Mouse (Mus musculus): ENCODE measurements around the gene Pcgf2. TPM values are rescaled to one million over a fixed set of nuclear protein-coding genes. Genes with fewer than 3 reads are reported as not detected.
A peak's percentile ranks its signal among the peaks of the same experiment; 100 is the strongest.
"Not testable (repeated sequence)": the region's sequence is repeated elsewhere in the genome, so short reads cannot be mapped to it uniquely, and the experiment has no call there.

The Pcgf2 gene
- polyA plus RNA-seq, 1 experiment from 2014 or later, result 21.1 TPM

DNA sequence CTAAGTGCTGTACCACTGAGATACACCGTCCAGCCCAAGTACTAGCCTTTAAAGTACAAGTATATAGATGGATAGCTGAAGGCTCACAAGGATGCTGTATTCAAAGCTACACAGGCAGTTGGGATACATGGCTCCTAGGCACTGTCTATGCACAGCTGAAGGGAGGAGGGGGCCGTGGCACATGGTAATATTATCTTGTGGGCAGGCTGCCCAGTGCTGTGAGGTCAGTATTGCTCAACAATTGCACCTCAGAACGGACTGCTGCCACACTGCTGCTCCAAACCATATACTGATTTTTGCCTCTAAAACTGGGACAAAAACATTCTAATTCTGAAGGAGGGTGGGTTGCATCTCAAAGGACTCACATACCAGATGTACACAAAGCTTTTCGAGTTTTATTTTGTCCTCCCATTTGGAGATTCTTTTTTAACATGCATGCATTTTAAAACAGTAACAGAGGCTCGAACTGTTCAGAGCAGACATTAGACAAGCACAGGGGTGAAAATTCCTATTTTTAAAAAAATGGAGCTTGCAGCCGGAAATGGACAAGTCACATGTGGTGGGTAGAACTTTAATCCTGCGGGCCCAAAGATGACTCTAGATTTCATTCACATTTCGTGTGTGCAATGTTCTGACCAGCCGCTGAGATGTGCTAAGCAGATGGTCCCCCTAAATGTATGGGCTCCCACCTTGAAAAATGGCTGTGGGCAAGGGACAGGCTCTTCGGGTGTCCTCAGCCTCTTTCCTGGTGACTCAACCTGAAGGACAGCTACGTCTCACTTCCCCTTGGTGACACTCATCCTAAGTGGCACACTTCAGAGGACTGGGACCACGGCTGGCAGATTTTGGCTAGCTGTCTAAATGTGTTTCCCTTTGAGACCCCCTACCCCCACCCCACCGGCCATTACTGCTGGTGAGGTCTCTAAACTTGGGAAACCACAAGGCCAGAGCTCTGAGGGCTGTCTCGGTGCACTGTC is 14.8 kb upstream of the Pcgf2 start:
- Histone ChIP-seq H3K36me3 (peaks cover 82% of the 10 kb centered on the region), H3K9me3 (no peaks in the 10 kb centered on the region), H3K4me3 (no peak overlapping the region), H3K9ac (no peak overlapping the region), H3K4me1 (no peaks in the 10 kb centered on the region), H3K4me2 (replicated peaks) (no peak overlapping the region), H3K27me3 (replicated peaks) (no peaks in the 10 kb centered on the region), H3K27ac (no peak overlapping the region)
- ATAC-seq (ENCODE audit: low FRiP score, low read depth), result no peak
- WGBS, result 93% methylated on average over 14 of the region's 14 CpGs

DNA sequence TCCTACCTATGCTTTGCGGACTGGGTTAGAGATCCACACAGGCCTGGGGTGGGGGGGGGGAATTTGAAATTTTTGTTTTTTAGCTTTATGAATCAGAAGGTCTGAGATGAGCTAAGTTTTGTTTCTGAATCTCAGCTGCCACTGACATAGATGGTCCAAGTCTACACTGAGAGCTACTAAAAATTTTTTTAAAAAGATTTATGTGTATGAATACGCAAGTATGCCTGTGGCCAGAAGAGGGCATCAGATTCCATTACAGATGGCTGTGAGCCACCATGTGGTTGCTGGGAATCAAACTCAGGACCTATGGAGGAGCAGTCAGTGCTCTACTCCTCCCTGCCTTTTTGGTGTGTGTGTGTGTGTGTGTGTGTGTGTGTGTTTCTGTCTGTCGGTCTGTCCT is 14.1 kb upstream of the Pcgf2 start:
- no peaks in the 10 kb centered on the region for H3K27me3 ChIP-seq (replicated peaks)
- peaks cover 75% of the 10 kb centered on the region for H3K36me3 ChIP-seq
- WGBS, result 94% methylated on average over 3 of the region's 3 CpGs
- no peak overlapping the region for H3K4me2 ChIP-seq (replicated peaks)
- no peak overlapping the region for H3K4me3 ChIP-seq
- no peak for ATAC-seq (ENCODE audit: low FRiP score, low read depth)
- no peak overlapping the region for H3K9ac ChIP-seq
- H3K9me3 ChIP-seq, result no peaks in the 10 kb centered on the region
- H3K4me1 ChIP-seq, result no peaks in the 10 kb centered on the region
- H3K27ac ChIP-seq, result no peak overlapping the region

DNA sequence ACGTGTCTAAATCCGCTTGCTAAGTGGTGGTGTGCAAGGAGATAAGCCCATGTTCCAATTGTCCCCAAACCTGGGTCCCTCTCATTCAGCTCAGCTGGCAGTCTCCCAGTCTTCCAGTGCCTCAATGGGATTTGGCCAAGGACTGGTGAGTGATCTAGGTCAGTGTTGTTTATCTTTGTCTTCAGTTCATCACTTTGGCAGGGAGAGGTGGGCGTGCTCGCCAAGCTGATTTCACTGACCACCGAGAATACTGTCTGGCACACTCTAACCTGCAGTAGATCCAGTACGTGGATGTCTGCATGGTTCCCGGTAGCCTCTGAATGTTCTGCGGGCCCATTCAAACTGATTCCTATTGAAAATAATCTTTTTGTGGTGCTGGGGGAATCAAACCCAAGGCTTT is 13.6 kb upstream of the Pcgf2 start:
- no peaks in the 10 kb centered on the region for H3K9me3 ChIP-seq
- no peak overlapping the region for H3K4me2 ChIP-seq (replicated peaks)
- no peak for ATAC-seq (ENCODE audit: low FRiP score, low read depth)
- H3K36me3 ChIP-seq, result peaks cover 75% of the 10 kb centered on the region
- H3K27ac ChIP-seq, result no peak overlapping the region
- 91% methylated on average over 8 of the region's 8 CpGs for WGBS
- H3K4me3 ChIP-seq, result no peak overlapping the region
- H3K27me3 ChIP-seq (replicated peaks), result no peaks in the 10 kb centered on the region
- H3K4me1 ChIP-seq, result no peaks in the 10 kb centered on the region
- H3K9ac ChIP-seq, result no peak overlapping the region

DNA sequence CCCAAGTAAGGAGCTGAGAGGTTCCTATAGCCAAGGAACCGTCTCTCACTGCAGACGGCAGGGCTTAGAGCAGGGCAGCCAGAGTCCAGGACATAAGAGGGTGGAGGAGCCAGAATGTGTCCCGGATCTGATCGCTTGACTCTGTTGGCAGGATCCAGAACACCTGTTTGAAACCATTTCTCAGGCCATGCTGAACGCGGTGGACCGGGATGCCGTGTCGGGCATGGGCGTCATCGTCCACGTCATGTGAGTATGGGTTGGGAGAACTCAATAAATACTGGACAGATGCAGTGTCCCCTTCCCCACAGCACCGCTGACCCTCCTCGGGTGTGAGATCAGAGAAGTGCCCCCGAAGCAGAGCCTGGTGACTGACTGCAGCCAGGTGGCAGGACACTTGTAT is 12.0 kb upstream of the Pcgf2 start:
- no peaks in the 10 kb centered on the region for H3K9me3 ChIP-seq
- ATAC-seq (ENCODE audit: low FRiP score, low read depth), result no peak
- H3K27me3 ChIP-seq (replicated peaks), result no peaks in the 10 kb centered on the region
- no peak overlapping the region for H3K9ac ChIP-seq
- 94% methylated on average over 15 of the region's 15 CpGs for WGBS
- no peak overlapping the region for H3K4me3 ChIP-seq
- no peaks in the 10 kb centered on the region for H3K4me1 ChIP-seq
- peaks cover 72% of the 10 kb centered on the region for H3K36me3 ChIP-seq
- no peak overlapping the region for H3K27ac ChIP-seq
- H3K4me2 ChIP-seq (replicated peaks), result no peak overlapping the region

DNA sequence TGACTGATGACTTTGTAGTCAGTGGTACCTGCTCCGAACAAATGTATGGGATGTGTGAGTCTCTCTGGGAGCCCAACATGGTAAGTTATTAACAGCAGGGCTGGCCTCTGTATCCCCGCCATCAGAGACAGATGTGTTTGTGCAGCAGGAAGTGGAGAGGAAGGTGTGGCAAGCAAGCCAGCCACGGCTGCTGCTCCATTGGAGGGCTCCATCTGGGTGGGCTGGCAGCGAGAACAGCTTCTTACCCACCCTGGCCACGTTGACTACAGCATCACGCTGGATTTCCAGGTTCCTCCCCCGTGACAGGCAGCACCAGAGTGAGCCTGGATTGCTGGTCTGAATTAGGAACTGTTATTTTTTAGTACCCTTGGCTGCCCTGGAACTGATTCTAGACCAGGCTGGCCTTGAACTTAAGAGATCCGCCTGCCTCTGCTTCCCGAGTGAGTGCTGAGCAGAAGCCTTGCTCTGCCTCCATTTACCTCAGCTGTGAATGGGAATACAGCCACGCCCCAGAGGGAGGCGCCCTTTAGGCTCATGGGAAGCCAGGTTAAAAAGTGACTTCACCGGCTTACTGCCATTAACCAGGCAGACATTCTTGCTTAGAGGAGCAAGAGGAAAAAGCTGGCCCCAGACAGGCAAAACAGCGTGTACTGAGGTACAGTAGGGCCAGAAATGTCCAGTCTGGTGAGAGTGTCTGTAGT is 11.1 kb upstream of the Pcgf2 start:
- Histone ChIP-seq H3K4me2 (replicated peaks) (no peak overlapping the region), H3K4me1 (no peaks in the 10 kb centered on the region), H3K9ac (no peak overlapping the region), H3K4me3 (no peak overlapping the region), H3K36me3 (peaks cover 75% of the 10 kb centered on the region), H3K27ac (no peak overlapping the region), H3K27me3 (replicated peaks) (no peaks in the 10 kb centered on the region), H3K9me3 (no peaks in the 10 kb centered on the region)
- no peak for ATAC-seq (ENCODE audit: low FRiP score, low read depth)
- WGBS, result 89% methylated on average over 13 of the region's 13 CpGs

DNA sequence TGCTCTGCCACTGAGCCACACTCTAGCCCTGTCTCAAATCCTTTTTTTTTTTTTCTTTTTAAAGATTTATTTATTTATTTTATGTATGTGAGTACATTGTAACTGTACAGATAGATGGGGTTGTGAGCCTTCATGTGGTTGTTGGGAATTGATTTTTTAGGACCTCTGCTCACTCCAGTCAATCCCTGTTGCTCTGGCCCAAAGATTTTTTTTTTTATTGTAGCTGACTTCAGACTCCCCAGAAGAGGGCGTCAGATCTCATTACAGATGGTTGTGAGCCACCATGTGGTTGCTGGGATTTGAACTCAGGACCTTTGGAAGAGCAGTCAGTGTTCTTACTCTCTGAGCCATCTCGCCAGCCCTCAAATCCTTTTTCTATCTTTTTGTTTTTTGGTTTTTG is 9.8 kb upstream of the Pcgf2 start:
- not testable (repeated sequence) for H3K4me1 ChIP-seq; ATAC-seq (ENCODE audit: low FRiP score, low read depth); H3K9ac ChIP-seq; H3K4me3 ChIP-seq; H3K9me3 ChIP-seq; H3K27me3 ChIP-seq (replicated peaks); H3K4me2 ChIP-seq (replicated peaks); H3K27ac ChIP-seq
- 79% methylated on average over 2 of the region's 2 CpGs for WGBS
- H3K36me3 ChIP-seq, result peaks cover 78% of the 10 kb centered on the region

DNA sequence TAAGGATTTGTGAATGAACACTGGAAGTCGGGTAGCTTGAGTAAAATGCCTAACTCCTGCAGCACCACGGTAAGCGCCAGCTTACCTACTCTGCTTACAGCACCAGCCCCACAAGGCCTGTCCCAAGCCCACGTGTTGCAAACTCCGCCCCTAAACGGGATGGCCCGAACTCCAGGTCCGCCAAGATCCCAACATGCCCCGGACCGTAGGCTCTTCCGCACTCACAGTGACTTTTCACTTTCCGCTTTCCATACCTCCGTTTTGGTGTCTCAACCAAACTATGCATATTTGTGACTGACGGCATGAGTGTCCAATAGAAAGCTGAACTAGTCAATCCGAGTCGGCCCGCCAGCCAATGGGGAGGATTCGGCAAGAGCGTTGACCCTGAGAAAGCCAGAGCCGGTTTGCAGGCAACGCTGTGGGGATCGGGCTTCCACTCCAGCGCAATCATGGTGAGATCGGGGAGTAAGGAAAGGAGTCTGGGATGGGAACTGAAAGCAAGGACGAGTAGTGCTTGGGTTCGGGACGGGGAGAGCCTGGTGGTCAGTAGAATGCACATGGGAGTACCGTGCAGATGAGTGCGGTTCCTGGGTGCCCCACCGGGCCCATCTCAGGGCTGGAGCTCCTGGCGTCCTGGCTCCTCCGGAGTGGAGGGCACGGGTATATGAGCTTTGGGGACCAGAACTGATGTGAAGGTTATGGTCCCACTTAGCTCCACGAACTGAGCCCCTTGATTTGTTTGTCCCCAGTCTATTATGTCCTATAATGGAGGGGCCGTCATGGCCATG is 2.9 kb upstream of the Pcgf2 start, which contains the start of gene Psmb3:
Gene Psmb3, plus strand, starts transcription at position 361 of the 788 bp plus-strand sequence.
- no peaks in the 10 kb centered on the region for H3K9me3 ChIP-seq
- under 1% methylated on average over 35 of the region's 35 CpGs for WGBS

DNA sequence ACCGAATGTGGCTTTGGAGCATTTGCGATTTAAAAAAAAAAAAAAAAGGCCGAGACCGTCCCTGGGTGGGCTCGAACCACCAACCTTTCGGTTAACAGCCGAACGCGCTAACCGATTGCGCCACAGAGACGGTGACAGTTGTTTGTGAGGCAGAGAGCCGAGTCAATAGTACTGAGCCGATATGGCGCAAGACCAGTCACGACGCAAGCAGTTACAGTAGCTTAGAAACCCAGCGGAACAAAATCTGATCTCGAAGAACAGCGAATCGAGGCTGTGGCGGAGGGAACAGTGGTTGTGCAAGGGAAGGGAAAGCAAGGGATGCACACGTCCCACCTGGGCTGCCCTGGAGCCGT is 2.1 kb upstream of the Pcgf2 start:
- peak overlapping the region; percentile 81 for H3K4me2 ChIP-seq (replicated peaks)
- 0 out of 2 replicates have a peak, but pooled peaks have one; percentile 3 for ATAC-seq (ENCODE audit: low FRiP score, low read depth)
- no peak overlapping the region for H3K27ac ChIP-seq
- H3K4me3 ChIP-seq, result peak overlapping the region; percentile 83
- under 1% methylated on average over 24 of the region's 24 CpGs for WGBS
- peaks cover 19% of the 10 kb centered on the region for H3K36me3 ChIP-seq
- no peaks in the 10 kb centered on the region for H3K27me3 ChIP-seq (replicated peaks)
- H3K9me3 ChIP-seq, result no peaks in the 10 kb centered on the region
- peak overlapping the region; percentile 53 for H3K9ac ChIP-seq
- H3K4me1 ChIP-seq, result peaks cover 37% of the 10 kb centered on the region

More for the DNA sequence above, 2.9 kb upstream of the Pcgf2 start, which contains the start of gene Psmb3:
- Histone ChIP-seq H3K27ac (no peak within 1 kb of the TSS), H3K36me3 (peaks cover 25% of the 10 kb centered on the region), H3K4me3 (peak within 1 kb of the TSS; percentile 83), H3K4me2 (replicated peaks) (peak within 1 kb of the TSS; percentile 81), H3K9ac (peak within 1 kb of the TSS; percentile 80), H3K27me3 (replicated peaks) (no peaks in the 10 kb centered on the region), H3K4me1 (peaks cover 29% of the 10 kb centered on the region)
- ATAC-seq (ENCODE audit: low FRiP score, low read depth), result peak; percentile 74

DNA sequence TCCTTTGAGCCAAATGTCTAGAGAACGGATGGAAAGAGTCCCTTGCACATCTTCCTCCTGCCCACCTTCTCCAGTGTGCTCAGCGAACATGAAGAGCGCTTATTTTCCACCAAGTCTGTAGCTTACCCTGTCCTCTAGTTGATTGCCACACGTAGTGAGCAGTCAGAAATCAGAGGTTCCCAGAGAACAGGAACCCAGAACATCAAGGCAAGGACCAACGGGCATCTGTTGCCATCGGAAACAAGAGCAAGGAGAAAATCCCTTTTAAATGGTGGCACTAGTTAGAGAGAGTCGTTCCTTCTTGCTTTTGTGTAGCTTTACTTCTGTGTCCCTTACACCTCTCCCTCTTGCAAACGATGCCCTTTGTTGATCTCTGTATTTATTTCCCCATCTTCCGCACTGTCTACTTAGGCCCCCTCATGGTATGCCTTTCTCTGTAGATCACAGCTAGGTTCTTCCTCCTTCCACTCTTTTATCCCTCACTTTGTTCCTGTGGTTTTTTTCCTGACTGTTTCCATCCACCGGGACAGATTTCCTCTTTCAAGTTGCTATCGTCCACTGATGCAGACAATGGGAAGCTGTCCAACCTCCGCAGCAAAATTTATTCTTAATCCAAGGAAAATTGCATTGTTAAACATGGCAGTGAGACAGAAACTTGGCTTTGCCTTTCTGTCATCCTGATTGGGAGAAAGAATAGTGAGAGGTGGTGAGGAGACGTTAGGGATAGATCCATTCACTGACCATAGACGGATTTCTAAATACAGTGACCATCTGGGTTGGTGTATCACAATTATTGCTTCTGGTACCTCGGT is 1.5 kb upstream of the Pcgf2 start:
- H3K9ac ChIP-seq, result peak overlapping the region; percentile 95; the same call in 1 of the 2 replicates
- H3K4me1 ChIP-seq, result peaks cover 43% of the 10 kb centered on the region
- H3K27me3 ChIP-seq (replicated peaks), result no peaks in the 10 kb centered on the region
- no peaks in the 10 kb centered on the region for H3K9me3 ChIP-seq
- no peak overlapping the region for H3K27ac ChIP-seq
- no peak for ATAC-seq (ENCODE audit: low FRiP score, low read depth)
- WGBS, result 52% methylated on average over 15 of the region's 15 CpGs
- peaks cover 13% of the 10 kb centered on the region for H3K36me3 ChIP-seq
- peak overlapping the region; percentile 81 for H3K4me2 ChIP-seq (replicated peaks)
- H3K4me3 ChIP-seq, result peak overlapping the region; percentile 88; the same call in 1 of the 2 replicates

DNA sequence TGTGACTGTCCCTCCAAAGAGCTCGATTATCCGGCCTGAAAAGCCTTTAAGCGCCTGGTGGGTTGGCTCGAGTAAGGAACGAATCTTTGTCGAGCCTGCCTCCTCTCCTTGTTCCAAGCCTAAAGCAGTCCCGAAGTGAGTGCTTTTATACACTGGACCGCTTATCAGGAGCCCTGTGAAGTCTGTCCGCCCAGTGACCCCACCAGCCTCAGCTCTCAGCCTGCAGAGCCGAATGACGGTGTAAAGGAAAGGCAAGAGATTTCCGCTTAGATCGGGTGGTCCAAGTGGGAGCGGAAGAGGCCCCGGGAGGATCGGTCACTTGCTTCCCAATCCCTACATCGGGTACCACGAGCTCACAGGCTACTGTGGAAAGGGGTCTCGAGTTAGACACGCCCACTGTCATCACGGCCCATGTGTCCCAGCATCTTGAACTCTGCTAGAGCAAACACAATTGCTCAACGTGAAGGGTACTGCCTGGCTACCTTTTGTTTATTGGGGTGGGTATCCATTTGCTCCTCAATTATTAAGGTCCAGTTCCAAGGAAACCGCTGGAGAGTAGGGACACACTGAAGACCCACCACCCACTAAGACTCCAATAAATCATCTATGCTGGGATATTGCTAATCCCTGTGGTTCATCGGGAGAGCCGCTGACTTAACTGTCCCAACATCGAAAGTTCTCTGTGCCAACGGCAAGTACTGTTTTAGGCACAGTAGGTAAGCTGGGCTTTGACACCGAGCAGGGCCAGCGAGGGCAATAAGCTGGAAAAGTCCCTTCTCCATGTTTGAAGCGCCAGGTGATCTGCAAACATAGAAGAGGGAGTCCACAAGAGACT is 666 bp upstream of the Pcgf2 start:
- 15% methylated on average over 30 of the region's 30 CpGs for WGBS
- no peak for ATAC-seq (ENCODE audit: low FRiP score, low read depth)
- Histone ChIP-seq H3K27me3 (replicated peaks) (no peaks in the 10 kb centered on the region), H3K27ac (peak overlapping the region; percentile 95), H3K9me3 (no peaks in the 10 kb centered on the region), H3K4me3 (peak overlapping the region; percentile 88), H3K36me3 (peaks cover 5% of the 10 kb centered on the region), H3K4me2 (replicated peaks) (peak overlapping the region; percentile 81), H3K9ac (peak overlapping the region; percentile 95), H3K4me1 (peaks cover 51% of the 10 kb centered on the region)
